ENCODE assay signal across 10 mouse cellular contexts in the genomic region with DNA sequence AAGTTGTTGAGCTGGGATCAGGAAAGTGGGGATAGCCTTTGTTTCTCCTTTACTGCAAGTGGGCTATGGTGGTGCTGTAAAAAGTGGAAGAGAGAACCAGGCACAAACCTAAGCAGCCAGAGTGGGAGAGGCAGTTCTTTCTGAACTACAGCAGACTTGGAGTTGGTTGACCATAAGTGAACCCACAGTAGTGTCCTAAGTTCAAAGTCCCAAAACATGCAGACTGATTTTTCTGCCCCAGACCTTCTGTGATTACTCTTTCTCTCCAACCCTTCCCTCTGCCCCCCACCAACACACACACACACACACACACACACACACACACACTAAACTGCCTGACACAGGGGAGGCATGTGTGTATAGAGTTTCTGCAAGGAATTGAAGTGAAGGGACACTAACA. TPM values are rescaled to one million over a fixed set of nuclear protein-coding genes. Genes with fewer than 3 reads are reported as not detected.
DNase-seq lines count a peak whose midpoint lies in the region; ATAC-seq and TF ChIP-seq lines count a peak whose summit lies in the region.
"Had no signal": no experiment of that assay in that cellular context is flagged by ENCODE, and none has a peak within 500 bp of the region (broad histone marks: within the 10 kb centered on the region; RNA-seq: fewer than 3 reads in every experiment).

No protein-coding gene starts in this region.

- DNase-seq in embryonic facial prominence, embryonic 10.5 days (ENCODE audit: low spot score), result no peak
- DNase-seq in layer of hippocampus, adult 2 months (ENCODE audit: low spot score in 2 of 2), result no peak
- DNase-seq in layer of hippocampus, adult 9-11 months, result no peak
- no peak for DNase-seq in limb, embryonic 14.5 days (ENCODE audit: low spot score)
- DNase-seq in urinary bladder, postnatal 10 days (ENCODE audit: low spot score), result no peak
- no peak for DNase-seq in adrenal gland, adult 8-10 months

- no peak for ATAC-seq in embryonic facial prominence, embryonic 13.5 days (ENCODE audit: insufficient number of reproducible peaks, insufficient read depth, low FRiP score, low TSS enrichment, low read depth)
- ATAC-seq in hindbrain, embryonic 12.5 days (ENCODE audit: low FRiP score), result no peak
- ATAC-seq in limb, embryonic 14.5 days (ENCODE audit: low FRiP score, low read depth), result no peak

- H3K4me3 ChIP-seq in embryonic facial prominence, embryonic 13.5 days, result no peak overlapping the region; the same call in 1 of the 2 replicates
- H3K4me3 ChIP-seq in embryonic facial prominence, embryonic 10.5 days, result no peak overlapping the region
- no peak overlapping the region for H3K4me3 ChIP-seq in layer of hippocampus, adult 2 months
- H3K4me3 ChIP-seq in hindbrain, embryonic 12.5 days, result peak overlapping the region; percentile 81; the same call in 1 of the 2 replicates
- no peak overlapping the region for H3K4me3 ChIP-seq in limb, embryonic 14.5 days (replicated peaks; ENCODE audit: low read length)

- H3K4me1 ChIP-seq in embryonic facial prominence, embryonic 13.5 days, result peaks cover 20% of the 10 kb centered on the region
- peaks cover 33% of the 10 kb centered on the region for H3K4me1 ChIP-seq in embryonic facial prominence, embryonic 10.5 days
- peaks cover 19% of the 10 kb centered on the region for H3K4me1 ChIP-seq in hindbrain, embryonic 12.5 days
- H3K4me1 ChIP-seq in limb, embryonic 14.5 days (ENCODE audit: control insufficient read depth, insufficient read depth, low read length), result peaks cover 11% of the 10 kb centered on the region; the same call in 1 of the 2 replicates

- no peak overlapping the region; the same call in 1 of the 2 replicates for H3K9ac ChIP-seq in embryonic facial prominence, embryonic 13.5 days
- no peak overlapping the region for H3K9ac ChIP-seq in hindbrain, embryonic 12.5 days
- H3K9ac ChIP-seq in limb, embryonic 14.5 days (ENCODE audit: low read depth, low read length, severe bottlenecking), result no peak overlapping the region

- H3K36me3 ChIP-seq in embryonic facial prominence, embryonic 13.5 days, result no peaks in the 10 kb centered on the region
- no peaks in the 10 kb centered on the region for H3K36me3 ChIP-seq in embryonic facial prominence, embryonic 10.5 days (replicated peaks)
- no peaks in the 10 kb centered on the region for H3K36me3 ChIP-seq in hindbrain, embryonic 12.5 days
- no peaks in the 10 kb centered on the region for H3K36me3 ChIP-seq in limb, embryonic 14.5 days (ENCODE audit: control insufficient read depth, insufficient read depth, low read length)
- H3K36me3 ChIP-seq: intestine, embryonic 15.5 days had no signal

- peaks cover 15% of the 10 kb centered on the region for H3K27me3 ChIP-seq in embryonic facial prominence, embryonic 13.5 days
- H3K27me3 ChIP-seq in embryonic facial prominence, embryonic 10.5 days (replicated peaks; ENCODE audit: low read depth, poor library complexity, severe bottlenecking), result peaks cover 42% of the 10 kb centered on the region
- no peaks in the 10 kb centered on the region; the same call in none of the 2 replicates for H3K27me3 ChIP-seq in hindbrain, embryonic 12.5 days
- H3K27me3 ChIP-seq in limb, embryonic 14.5 days (ENCODE audit: control insufficient read depth, insufficient read depth, low read length), result peaks cover 20% of the 10 kb centered on the region

- no peak for TF ChIP-seq POLR2A in limb, embryonic 14.5 days (IDR thresholded peaks at IDR 0.05; ENCODE audit: borderline replicate concordance, extremely low read depth, insufficient read depth, insufficient read length)

- peak overlapping the region; percentile 94; the same call in 1 of the 2 replicates for H3K4me2 ChIP-seq in embryonic facial prominence, embryonic 13.5 days
- H3K4me2 ChIP-seq in hindbrain, embryonic 12.5 days (replicated peaks), result peak overlapping the region; percentile 93; the same call in 1 of the 2 replicates
- 0 out of 2 replicates have a peak overlapping the region, but pooled peaks have one; percentile 77 for H3K4me2 ChIP-seq in limb, embryonic 14.5 days (replicated peaks; ENCODE audit: low read depth, low read length, severe bottlenecking)

- no peaks in the 10 kb centered on the region for H3K9me3 ChIP-seq in embryonic facial prominence, embryonic 13.5 days
- H3K9me3 ChIP-seq in embryonic facial prominence, embryonic 10.5 days, result no peaks in the 10 kb centered on the region
- no peaks in the 10 kb centered on the region for H3K9me3 ChIP-seq in hindbrain, embryonic 12.5 days (replicated peaks)
- no peaks in the 10 kb centered on the region for H3K9me3 ChIP-seq in limb, embryonic 14.5 days (ENCODE audit: control insufficient read depth, low read length)
- H3K9me3 ChIP-seq: intestine, embryonic 15.5 days had no signal

- TF ChIP-seq CTCF in layer of hippocampus, adult 2 months (conservative IDR thresholded peaks at IDR 0.05), result no peak

- no peak overlapping the region for H3K27ac ChIP-seq in embryonic facial prominence, embryonic 13.5 days
- no peak overlapping the region for H3K27ac ChIP-seq in embryonic facial prominence, embryonic 10.5 days (replicated peaks)
- H3K27ac ChIP-seq in layer of hippocampus, adult 2 months, result peak overlapping the region; percentile 99; the same call in 1 of the 2 replicates
- H3K27ac ChIP-seq in hindbrain, embryonic 12.5 days, result no peak overlapping the region
- no peak overlapping the region for H3K27ac ChIP-seq in limb, embryonic 14.5 days (replicated peaks; ENCODE audit: low read depth, low read length)
- H3K27ac ChIP-seq: intestine, embryonic 15.5 days; macrophage had no signal

RNA-seq across cellular contexts. Expression of a gene that starts 3.3 kb away (rescaled TPM):
- polyA plus RNA-seq in embryonic facial prominence, embryonic 13.5 days (2015; fragmentation: Nextera tagmentation; extraction: Ambion mirVana), result 14.2 and 17.3 TPM in 2 replicates
- 3.7 and 4.8 TPM in 2 replicates for polyA plus RNA-seq in embryonic facial prominence, embryonic 10.5 days (2016; fragmentation: Nextera tagmentation; extraction: Ambion mirVana)
- total RNA-seq in layer of hippocampus, adult 2 months (2021), result 10 to 100 TPM; 47.5 to 50.8 TPM
- 12.6 and 14.1 TPM in 2 replicates for polyA plus RNA-seq in hindbrain, embryonic 12.5 days (2016; fragmentation: Nextera tagmentation; extraction: Ambion mirVana)
- polyA plus RNA-seq in limb, embryonic 14.5 days (2012; rRNA removed), result 12.0 and 12.9 TPM in 2 replicates
- polyA plus RNA-seq in limb, embryonic 14.5 days (2014; fragmentation: Nextera tagmentation; extraction: Ambion mirVana), result 11.7 and 12.4 TPM in 2 replicates
- total RNA-seq in adrenal gland, adult 8-10 months (2022), result 10 to 100 TPM; 20.9 to 27.3 (median 21.9) TPM
